Mouse (Mus musculus) granulocyte monocyte progenitor cell, adult 5-6 weeks (primary cell): ENCODE data around the gene Cds2. TPM values are rescaled to one million over a fixed set of nuclear protein-coding genes. Genes with fewer than 3 reads are reported as not detected.
"Not testable (repeated sequence)": the region's sequence is repeated elsewhere in the genome, so short reads cannot be mapped to it uniquely, and the experiment has no call there.

ENCODE experiments used
- ATAC-seq: replicated peaks from 2 replicates; pipeline ENCODE4 v1.8.0; 2016; ENCODE audit warnings: mild to moderate bottlenecking, moderate TSS enrichment, inconsistent platforms; ENCODE audit not compliant: poor library complexity, severe bottlenecking
- total RNA-seq, 2 experiments: library from RNA; stranded (forward) in 1 of 2; stranded (reverse) in 1 of 2; fragments of 200-712, 200-1000 nt in 1 of 2; fragments of >200 nt in 1 of 2; fragmentation: Nextera tagmentation in 1 of 2; gene quantifications; 2 replicates each; pipeline ENCODE4 v1.2.3; 2014 to 2017

The Cds2 gene
- total RNA-seq, 2 experiments from 2014 or later, result 7.0 to 22.5 TPM

DNA sequence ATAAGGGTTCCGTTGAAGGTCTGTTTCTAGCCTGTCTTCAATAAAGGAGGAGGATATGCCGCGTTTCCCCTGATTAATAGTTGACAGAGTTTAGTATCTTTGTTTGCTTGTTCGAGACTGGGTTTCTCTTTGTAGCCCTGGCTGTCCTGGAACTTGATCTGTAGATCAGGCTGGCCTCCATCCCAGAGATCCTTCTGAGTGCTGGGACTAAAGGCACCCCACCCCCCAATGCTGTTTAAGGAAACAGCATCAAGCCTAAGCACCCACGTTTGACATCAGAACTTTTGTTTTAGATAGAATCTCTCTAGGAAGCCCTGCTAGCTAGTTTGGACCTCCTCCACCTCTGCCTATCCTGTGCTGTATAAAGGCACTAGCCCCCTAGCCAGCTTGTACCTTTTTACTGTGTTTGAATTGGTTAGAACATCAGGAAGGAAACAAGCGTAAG, 1.3 kb downstream of the Cds2 start:
- ATAC-seq, result no peak

DNA sequence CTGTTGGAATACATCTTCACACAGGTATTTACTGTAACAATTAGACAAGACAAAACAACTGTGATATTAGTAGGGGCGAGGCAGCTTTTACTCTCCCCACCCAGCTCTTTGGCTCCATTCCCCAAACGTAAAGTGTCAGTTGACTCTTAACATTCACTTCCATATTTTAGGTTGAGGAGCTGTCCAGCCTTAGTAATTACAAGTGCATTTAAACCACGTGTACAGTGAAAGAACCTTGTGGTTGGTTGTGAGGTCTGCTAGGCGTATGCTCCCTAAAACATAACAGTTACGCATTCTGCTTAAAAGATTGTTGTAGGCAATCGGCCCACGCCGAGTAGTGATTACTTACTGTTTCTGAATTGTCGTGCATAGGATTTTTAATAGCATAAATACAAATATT, 2.2 kb downstream of the Cds2 start:
- peak; percentile 52 for ATAC-seq

DNA sequence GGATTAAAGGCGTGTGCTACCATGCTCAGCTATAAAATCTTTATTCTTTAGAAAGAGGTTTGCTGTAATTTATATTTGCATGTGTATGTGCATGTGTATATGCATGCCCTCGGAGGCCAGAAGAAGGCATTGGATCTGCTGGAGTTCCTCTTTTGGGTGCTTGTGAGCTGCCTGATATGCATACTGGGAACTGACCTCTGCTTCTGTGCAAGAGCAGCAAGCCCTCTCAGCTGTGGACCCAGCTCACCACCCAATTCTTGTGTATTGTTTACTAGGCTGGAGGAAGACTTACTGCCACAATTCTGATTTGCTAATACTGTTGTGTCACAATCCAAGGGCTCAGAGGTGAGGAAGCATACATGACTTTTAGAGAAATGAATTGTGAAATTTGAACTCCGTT, 3.1 kb downstream of the Cds2 start:
- peak; percentile 69 for ATAC-seq

GRCm38 (mm10) chr2:132269217-132269616, 6.3 kb downstream of the Cds2 start:
- peak; percentile 75 for ATAC-seq

GRCm38 (mm10) chr2:132270331-132270951, 7.5 kb downstream of the Cds2 start:
- no peak for ATAC-seq

DNA sequence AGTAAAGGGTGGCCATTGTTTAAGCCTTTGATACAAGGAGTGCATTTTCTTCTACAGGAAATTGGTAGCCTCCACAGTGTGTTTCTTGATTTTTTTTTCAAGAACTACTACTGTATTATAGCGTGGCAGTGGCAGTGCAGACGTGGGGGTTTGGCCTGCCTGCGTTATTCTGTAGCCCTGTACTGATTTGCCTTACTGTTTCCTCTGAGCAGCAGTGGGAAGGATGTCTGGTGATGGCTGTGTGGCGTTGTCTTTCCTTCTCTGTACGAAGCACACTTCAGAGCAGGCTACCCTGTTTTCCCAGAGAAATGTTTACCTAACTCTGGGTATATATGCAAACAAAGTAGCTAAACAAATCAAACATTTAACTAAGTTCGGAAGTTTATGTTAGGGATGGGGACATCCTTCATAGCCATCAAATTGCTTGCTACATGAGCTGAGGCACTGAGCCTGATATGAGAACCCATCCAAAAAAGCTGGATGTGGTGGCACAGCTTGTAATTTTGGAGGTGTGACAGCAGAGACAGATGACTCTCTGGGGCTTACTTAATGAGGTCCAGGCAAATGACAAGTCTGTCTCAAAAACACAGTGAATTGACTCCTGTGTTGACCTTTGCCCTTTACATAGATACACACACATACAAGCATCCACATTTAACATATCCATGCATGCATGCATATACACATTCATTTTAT, 9.9 kb downstream of the Cds2 start:
- no peak for ATAC-seq

DNA sequence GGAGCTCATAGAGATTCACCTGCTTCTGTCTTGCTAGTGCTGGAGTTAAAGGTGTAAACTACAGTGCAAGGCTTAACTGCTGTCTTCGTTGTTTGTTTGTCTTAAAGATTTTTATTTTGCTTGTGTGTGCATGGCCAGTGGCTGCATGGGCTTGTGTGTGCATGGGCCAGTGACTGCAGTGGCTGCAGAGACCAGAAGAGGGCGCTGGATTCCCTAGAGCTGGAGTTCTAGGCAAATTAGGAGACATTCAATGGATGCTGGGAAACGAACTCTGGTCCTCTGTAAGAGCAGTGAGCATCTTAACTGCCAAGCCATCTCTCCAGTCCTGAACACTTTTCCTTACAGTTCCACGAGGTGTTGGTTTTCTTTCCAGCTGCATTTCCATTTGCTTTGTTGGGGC, 12.6 kb downstream of the Cds2 start:
- ATAC-seq, result no peak

- ATAC-seq, result no peak
These were observed 13.3 kb downstream of the Cds2 start for GRCm38 (mm10) chr2:132276249-132276648.

DNA sequence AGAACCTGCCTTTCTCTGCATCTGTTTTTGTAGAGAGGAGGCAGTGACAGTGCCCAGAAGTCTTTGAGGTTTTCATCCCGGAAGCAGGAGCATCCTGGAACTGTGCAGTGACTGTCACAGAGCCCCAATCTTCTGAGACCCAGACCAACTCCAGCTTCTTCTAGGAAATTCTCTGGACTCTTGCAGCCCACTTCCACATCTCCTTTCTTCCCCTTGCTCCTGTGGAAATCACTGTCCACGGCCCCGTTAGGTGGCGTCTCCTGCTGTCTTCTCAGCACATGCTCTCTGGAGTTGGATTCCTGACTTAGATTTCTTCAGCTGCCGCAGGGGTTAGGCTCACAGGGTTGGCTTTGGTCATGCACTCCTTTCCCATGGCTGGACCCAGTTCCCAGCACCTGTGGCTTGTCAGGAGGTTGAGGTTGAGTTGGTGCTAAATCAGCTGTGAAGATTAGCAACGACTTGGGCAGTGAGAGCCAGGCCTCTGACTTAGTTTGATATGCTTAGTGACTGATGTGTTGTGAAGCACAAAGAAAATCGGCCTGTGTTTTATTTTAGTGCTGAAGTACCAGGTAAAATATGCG, 15.4 kb downstream of the Cds2 start:
- ATAC-seq, result no peak

- ATAC-seq, result peak; percentile 15; the same call in 1 of the 2 replicates
These were observed 16.5 kb downstream of the Cds2 start for GRCm38 (mm10) chr2:132279336-132279882.

DNA sequence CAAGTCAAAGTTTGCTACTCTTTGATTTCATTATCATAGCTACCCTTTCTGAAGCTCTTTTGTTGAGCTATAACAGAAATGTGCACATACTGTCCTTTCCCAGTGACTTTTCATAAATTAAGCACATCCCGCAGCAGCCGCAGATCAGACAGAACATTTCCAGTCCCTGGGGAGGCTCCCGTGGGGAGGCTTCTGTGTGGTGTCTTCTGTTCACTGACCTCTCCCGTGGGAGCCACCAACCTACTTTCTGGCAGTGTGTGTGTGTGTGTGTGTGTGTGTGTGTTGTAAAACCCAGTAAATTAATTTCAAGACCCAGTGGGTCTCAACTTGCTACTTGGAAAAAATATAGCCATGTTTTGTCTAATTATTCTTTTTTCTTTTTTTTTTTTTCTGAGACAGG, 17.0 kb downstream of the Cds2 start:
- no peak for ATAC-seq

DNA sequence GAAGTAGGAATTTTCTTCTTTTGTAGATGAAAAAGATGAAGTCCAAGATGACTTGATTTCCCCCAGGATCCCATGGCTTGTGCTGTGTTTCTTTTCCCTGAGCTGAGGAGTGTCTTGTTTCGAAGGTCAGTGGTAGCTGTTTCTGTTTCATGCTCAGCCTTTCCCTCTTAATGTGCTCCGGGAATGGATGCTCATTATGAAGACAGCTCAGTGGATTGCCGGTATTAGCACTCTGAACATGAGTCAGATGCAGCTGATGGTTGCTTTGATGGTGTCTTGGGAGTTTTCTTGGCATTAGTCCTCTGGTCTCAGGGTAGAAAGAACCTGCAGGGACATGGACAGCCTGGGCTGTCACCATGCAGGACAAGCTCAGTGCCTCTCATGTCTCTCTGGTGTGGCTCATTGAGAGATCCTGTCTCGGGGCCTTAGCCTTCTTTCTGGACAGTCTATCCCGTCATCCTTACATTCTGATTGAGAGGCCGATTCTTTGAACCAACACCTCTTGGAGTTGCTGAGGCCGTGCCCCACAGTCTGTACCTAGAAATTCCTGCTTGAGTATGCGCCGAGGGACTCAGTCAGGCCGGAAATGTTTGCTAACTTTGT, 17.7 kb downstream of the Cds2 start:
- no peak for ATAC-seq

DNA sequence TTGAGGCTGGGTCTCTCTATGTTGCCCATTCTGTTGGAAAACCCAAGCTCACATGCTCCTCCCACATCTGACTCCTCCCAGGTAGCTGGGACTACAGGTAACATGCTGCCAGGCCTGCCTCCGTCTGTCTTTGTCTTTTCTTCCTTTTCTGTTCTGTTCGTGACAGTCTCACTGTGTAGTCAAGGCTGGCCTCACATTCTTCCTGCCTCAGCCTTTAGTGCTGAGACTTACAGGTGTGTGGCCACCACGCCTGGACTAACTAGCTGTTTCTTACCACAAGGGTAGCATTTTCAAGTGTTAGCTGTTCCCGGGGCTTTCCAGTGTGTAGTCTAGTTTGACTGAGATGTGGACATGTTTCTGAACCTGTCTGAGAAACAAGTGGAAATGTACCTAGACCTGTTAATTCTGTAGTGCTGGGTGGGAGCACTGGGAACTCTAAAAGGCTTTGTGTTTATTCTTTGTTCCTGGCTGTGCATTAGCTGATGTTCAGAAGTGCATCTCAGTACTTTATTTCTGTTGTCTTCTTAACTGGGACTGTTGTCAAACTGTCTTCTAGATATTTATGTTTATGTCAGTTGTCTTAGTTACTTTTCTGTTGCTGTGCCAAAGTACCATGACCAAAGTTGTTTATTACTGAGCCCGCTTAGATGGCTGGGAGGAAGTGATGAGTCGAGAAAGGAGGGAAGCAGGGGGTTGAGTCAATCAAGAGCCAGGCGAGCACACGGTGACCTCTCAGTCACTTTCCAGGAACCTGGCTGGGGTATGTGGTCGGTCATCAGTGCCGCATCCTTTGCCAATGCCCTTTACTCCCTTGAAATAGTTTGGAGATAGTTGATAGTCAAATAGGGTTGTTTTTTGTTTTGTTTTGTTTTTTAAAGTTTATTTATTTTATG, 18.9 kb downstream of the Cds2 start:
- ATAC-seq, result peak; percentile 57

GRCm38 (mm10) chr2:132282453-132283174, 19.7 kb downstream of the Cds2 start:
- ATAC-seq, result no peak

- ATAC-seq, result no peak
These were observed 20.5 kb downstream of the Cds2 start for GRCm38 (mm10) chr2:132283236-132284070.

DNA sequence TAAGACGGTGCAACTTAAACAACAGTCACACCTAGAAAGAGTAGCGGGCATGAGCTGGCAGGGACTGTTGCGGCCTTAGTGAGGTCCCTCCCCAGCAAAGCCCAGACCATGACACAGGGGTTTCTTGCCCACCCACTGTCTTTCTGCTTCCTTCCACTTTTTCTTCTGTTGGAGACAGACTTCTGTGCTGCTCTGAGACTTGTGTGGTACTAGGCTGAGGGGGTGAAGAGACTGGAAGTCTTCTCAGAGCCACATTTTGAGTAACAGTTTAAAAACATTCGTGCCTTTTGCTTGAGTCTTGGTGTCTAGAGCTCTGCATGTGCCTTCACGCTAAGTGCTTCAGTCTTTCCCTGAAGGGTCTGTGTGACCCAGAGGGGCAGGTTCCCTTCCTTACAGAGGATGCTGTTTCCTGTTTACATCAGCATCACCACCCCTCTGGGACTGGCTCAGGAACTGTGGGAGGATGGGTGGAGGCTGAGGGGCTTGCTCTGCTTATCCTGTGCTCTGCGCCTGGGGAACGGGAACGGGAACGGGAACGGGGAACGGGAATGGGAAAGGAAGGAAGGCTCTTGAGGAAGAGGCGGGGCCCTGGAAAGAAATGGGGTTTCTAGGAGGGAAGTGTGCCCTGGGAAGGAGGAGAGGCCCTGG, 21.7 kb downstream of the Cds2 start:
- ATAC-seq, result peak; percentile 52

DNA sequence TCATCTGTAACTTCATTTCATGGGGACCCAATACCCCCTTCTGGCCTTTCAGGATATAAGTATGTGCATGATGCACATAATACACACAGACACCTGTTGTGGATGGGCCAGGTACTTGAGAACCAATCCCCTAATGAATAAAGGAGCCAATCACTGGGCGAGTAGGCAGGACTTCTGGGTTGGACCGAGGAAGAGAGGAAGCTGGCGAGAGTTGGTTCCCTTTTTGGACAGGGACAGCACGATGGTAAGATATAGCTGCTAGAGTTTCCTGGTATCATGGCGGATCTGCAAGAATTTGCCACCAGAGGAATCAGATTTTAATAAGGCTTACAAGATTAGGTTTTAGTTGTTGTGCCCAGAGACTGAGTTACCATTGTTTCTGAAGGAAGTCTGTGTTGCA, 22.8 kb downstream of the Cds2 start:
- ATAC-seq, result not testable (repeated sequence)
